Mouse (Mus musculus): ENCODE data around the gene Pim1. TPM values are rescaled to one million over a fixed set of nuclear protein-coding genes. Genes with fewer than 3 reads are reported as not detected.

Gene Pim1
- polyA plus RNA-seq, 1 experiment, result 3.5 TPM

- TF ChIP-seq POLR2A (IDR thresholded peaks at IDR 0.05; ENCODE audit: extremely low read depth, insufficient read depth, low read length), result no peak
- TF ChIP-seq CTCF (IDR thresholded peaks at IDR 0.05; ENCODE audit: extremely low read depth, insufficient read depth, low read length), result no peak
- H3K4me3 ChIP-seq (ENCODE audit: insufficient read depth, low read length), result no peak overlapping the region
- no peak overlapping the region for H3K27ac ChIP-seq (ENCODE audit: insufficient read depth, low read length)
- no peaks in the 10 kb centered on the region for H3K4me1 ChIP-seq (ENCODE audit: control insufficient read depth, insufficient read depth, low read length)
Observed at GRCm38 (mm10) chr17:29540426-29540825, 49.9 kb downstream of the Pim1 start.

DNA sequence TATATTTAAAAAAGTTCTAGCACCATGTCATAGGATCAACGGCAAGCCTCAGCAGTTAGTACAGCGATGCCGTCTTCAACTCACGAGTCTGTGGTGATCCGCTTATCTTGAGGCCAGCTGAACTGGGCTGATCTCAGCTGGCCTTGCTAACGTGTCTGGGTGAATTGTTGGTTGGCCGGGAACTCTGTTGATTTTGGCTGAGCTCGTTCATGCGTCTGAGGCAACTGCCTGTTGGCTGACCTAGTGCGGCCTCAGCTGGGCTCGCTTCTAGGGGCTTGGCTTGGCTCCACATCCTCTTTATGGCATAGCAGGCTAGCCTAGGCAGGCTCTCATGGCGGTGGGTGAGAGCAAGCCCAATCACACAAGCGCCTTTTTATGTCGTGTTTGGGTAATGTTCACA lies 50.9 kb downstream of the Pim1 start:
- H3K27ac ChIP-seq (ENCODE audit: insufficient read depth, low read length), result no peak overlapping the region
- TF ChIP-seq POLR2A (IDR thresholded peaks at IDR 0.05; ENCODE audit: extremely low read depth, insufficient read depth, low read length), result no peak

GRCm38 (mm10) chr17:29542831-29543690 lies 52.5 kb downstream of the Pim1 start:
- no peak overlapping the region for H3K4me3 ChIP-seq (ENCODE audit: insufficient read depth, low read length)
- H3K4me1 ChIP-seq (ENCODE audit: control insufficient read depth, insufficient read depth, low read length), result no peaks in the 10 kb centered on the region
- TF ChIP-seq CTCF (IDR thresholded peaks at IDR 0.05; ENCODE audit: extremely low read depth, insufficient read depth, low read length), result no peak
- H3K27ac ChIP-seq (ENCODE audit: insufficient read depth, low read length), result no peak overlapping the region

More for the DNA sequence above, 50.9 kb downstream of the Pim1 start:
- Histone ChIP-seq H3K4me3 (ENCODE audit: insufficient read depth, low read length) (no peak overlapping the region), H3K4me1 (ENCODE audit: control insufficient read depth, insufficient read depth, low read length) (no peaks in the 10 kb centered on the region)

- TF ChIP-seq CTCF (IDR thresholded peaks at IDR 0.05; ENCODE audit: extremely low read depth, insufficient read depth, low read length) (no peak), POLR2A (IDR thresholded peaks at IDR 0.05; ENCODE audit: extremely low read depth, insufficient read depth, low read length) (no peak)
- Histone ChIP-seq H3K4me1 (ENCODE audit: control insufficient read depth, insufficient read depth, low read length) (no peaks in the 10 kb centered on the region), H3K4me3 (ENCODE audit: insufficient read depth, low read length) (no peak overlapping the region), H3K27ac (ENCODE audit: insufficient read depth, low read length) (no peak overlapping the region)
Observed at GRCm38 (mm10) chr17:29544064-29544463, 53.5 kb downstream of the Pim1 start.

GRCm38 (mm10) chr17:29545241-29545640 lies 54.7 kb downstream of the Pim1 start:
- Histone ChIP-seq H3K27ac (ENCODE audit: insufficient read depth, low read length) (no peak overlapping the region), H3K4me1 (ENCODE audit: control insufficient read depth, insufficient read depth, low read length) (no peaks in the 10 kb centered on the region; the same call in 1 of the 2 replicates), H3K4me3 (ENCODE audit: insufficient read depth, low read length) (no peak overlapping the region)
- TF ChIP-seq CTCF (IDR thresholded peaks at IDR 0.05; ENCODE audit: extremely low read depth, insufficient read depth, low read length) (no peak), POLR2A (IDR thresholded peaks at IDR 0.05; ENCODE audit: extremely low read depth, insufficient read depth, low read length) (no peak)

Other genes starting within 250 kb of the Pim1 start
- 22.3 and 23.5 TPM in 2 replicates for gene Ppil1, start 226.6 kb upstream of the Pim1 start, polyA plus RNA-seq (2012; rRNA removed)
- 83.8 and 92.1 TPM in 2 replicates for gene BC004004, start 222.0 kb upstream of the Pim1 start, polyA plus RNA-seq (2012; rRNA removed)
- 0.36 and 0.67 TPM in 2 replicates for gene Pi16, start 173.1 kb upstream of the Pim1 start, polyA plus RNA-seq (2012; rRNA removed)
- 586 and 591 TPM in 2 replicates for gene Mtch1, start 142.8 kb upstream of the Pim1 start, polyA plus RNA-seq (2012; rRNA removed)
- 16.8 and 17.0 TPM in 2 replicates for gene Fgd2, start 129.8 kb upstream of the Pim1 start, polyA plus RNA-seq (2012; rRNA removed)
- gene Gm17657, start 58.9 kb downstream of the Pim1 start, polyA plus RNA-seq (2012; rRNA removed), result not detected in 2 replicates
- 36.5 and 39.5 TPM in 2 replicates for gene Tbc1d22b, start 59.0 kb downstream of the Pim1 start, polyA plus RNA-seq (2012; rRNA removed)
- 0.36 and 0.38 TPM in 2 replicates for gene Tmem217, start 61.6 kb downstream of the Pim1 start, polyA plus RNA-seq (2012; rRNA removed)
- gene Rnf8, start 124.0 kb downstream of the Pim1 start, polyA plus RNA-seq (2012; rRNA removed), result 60.3 and 63.3 TPM in 2 replicates
- 3.0 and 3.3 TPM in 2 replicates for gene Gm28043, start 124.1 kb downstream of the Pim1 start, polyA plus RNA-seq (2012; rRNA removed)
- 77.9 and 87.5 TPM in 2 replicates for gene Cmtr1, start 169.8 kb downstream of the Pim1 start, polyA plus RNA-seq (2012; rRNA removed)
- 12.4 and 14.7 TPM in 2 replicates for gene Ccdc167, start 226.3 kb downstream of the Pim1 start, polyA plus RNA-seq (2012; rRNA removed)

All from cortical plate, adult 2 months (tissue).